Mouse (Mus musculus) telencephalon, adult 2 months (tissue): ENCODE measurements around the gene Ccnl2.

Experiments
- DNase-seq: peaks from one replicate; pipeline ENCODE4 v3.0.0-alpha.2; 2011; ENCODE audit warnings: low read depth, low spot score

Ccnl2 gene

DNA sequence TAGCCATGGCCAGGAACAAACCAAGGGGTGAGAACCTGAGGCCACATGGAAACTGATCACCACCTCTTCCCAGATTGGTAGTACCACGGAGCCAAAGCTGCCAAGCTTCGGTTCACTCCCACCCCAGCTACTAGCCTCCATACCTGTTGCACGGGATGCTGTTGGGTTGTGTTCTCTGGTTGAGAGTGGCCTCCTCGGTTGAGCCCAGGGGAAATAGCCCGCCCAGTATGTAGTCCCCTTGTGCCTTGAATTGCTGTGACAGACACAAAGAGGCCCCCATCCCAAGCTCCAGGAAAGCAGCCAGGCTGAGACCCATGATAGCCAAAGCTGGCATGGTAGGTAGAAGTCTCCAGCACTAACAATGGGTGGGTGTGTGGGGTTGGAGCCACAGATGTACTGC lies 50.7 kb downstream of the Ccnl2 start, which contains the start of gene Tas1r3:
Tas1r3 (minus strand) TSS at position 362 of the 400 bp plus-strand sequence.
- DNase-seq = no peak

DNA sequence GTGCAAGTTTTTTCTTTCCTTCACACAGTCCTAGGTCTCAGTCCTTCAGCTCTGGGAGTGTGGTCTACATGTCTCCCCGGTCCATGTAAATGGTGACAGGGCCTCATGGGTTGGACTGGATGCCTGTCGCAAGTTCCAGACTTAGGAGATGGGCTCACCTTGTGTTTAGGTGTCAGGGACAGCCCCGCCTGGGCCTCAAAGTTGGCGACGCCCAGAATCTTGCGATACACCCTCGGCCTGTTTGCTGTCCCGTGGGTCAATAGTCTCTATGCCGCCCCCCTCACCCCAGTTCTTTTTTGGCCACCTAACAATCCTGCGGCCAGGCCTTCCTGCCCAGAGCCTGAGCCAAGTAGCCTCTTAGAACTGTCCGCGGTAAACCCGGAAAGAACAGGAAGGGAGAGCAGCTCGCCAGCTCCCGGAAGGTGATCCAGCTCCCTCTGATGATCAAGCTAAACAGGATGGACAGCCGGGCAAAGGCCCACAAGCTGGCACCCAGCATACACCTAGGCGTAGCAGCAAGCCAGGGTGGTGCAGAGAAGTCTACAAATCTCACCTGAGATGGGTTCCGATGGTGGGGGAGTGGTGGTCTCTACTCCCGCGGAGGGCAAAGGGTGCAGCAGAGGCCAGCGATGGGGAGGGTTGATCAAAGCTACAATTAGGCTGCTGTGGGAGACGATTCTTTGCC lies 56.5 kb downstream of the Ccnl2 start:
- DNase-seq = no peak

DNA sequence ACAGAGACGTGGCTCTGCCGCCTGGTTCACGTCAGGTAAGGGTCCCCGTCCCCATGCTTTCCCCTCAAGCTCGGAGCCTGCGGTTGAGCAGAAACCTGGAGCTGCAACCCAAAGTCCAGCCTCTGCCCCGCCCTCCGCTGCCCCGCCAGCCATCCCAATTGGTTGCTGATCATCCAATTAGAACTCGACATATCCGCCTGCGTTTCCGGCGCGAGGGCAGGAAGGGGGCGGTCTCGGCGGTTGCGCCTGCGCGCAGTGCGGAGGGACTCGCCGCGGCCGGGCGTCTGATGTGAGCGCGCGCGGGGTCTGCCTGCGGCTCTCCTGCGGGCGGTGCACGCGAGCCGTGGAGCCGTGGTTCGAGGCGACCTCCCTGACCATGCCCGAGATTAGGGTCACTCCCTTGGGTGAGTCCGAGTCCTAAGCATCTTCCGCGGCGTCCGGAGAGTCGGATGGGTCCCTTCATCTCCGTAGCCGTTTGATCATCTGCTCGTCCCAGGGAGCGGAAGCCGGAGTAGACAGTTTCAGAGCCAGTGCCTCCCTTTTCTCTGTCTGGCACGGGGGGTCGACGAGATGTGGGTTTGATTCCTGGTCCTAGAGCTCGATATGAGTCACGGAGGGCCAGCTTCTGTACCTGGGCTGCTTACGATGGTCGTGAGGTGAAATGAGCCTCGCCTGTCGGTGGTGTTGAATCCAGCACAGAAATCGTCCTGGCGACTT lies 57.2 kb downstream of the Ccnl2 start, which contains the start of the genes Cptp and Ints11:
Cptp (minus strand) TSS at position 124 of the 717 bp plus-strand sequence.
Ints11 (plus strand) TSS at position 230 of the 717 bp plus-strand sequence.
- DNase-seq = peak; percentile 89

DNA sequence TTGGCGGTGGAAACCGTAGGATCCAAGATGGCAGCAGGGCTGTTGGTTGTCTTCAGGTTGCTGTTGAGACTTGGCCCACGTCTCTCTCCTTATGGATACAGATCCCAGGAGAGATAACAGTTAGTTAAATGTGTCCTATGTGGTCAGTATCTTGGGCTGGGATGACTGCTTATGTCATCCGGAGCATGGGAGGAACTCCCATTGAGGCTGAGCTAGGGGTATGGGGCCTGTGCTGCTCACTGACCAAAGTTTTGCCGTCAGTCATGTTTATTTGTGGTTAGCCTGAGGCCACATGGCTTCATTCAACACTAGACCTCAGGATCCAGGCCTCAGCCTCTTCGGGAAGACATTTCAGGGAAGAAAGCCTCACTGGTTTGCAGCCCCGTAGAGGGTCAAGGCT lies 59.1 kb downstream of the Ccnl2 start:
- DNase-seq = no peak
